Mouse (Mus musculus) CH12.LX (cell line): ENCODE measurements around the gene Phospho1. TPM values are rescaled to one million over a fixed set of nuclear protein-coding genes. Genes with fewer than 3 reads are reported as not detected.

Source experiments
- DNase-seq: peaks from one replicate; pipeline ENCODE4 v3.0.0-alpha.2; 2013; ENCODE audit errors: extremely low read depth
- H3K27ac ChIP-seq: 2 replicates; pipeline ENCODE4 v1.5.1; 2012; ENCODE audit warnings: low read depth, mild to moderate bottlenecking, control low read depth, moderate library complexity; ENCODE audit not compliant: insufficient read depth
- H3K27me3 ChIP-seq: replicated peaks from 2 replicates; pipeline ENCODE3; 2012; ENCODE audit warnings: inconsistent platforms
- H3K36me3 ChIP-seq, 2 experiments: replicated peaks in 1 of 2; 2 replicates each; pipeline versions ENCODE3 to v1.6.1; 2012; ENCODE audit warnings: inconsistent platforms in 1 of 2, low read length in 1 of 2, mild to moderate bottlenecking in 1 of 2, mixed read lengths in 1 of 2, moderate library complexity in 1 of 2; ENCODE audit not compliant: control insufficient read depth in 1 of 2, insufficient read depth in 1 of 2
- H3K4me1 ChIP-seq, 2 experiments: 2 replicates each; pipeline ENCODE4 v1.6.1; 2012; ENCODE audit warnings: inconsistent platforms in 1 of 2, moderate library complexity in 1 of 2; ENCODE audit not compliant: insufficient read depth in 2 of 2, control insufficient read depth in 1 of 2
- H3K4me2 ChIP-seq: 2 replicates; pipeline ENCODE4 v1.6.1; 2012; ENCODE audit warnings: low read depth, mild to moderate bottlenecking, control low read depth; ENCODE audit not compliant: poor library complexity, insufficient read depth, severe bottlenecking
- H3K4me3 ChIP-seq, 3 experiments: fragments of 150-350 bp in 1 of 3; sonication (generic) in 1 of 3; replicated peaks in 1 of 3; 2 replicates each; pipeline versions ENCODE3 to v1.5.1; 2011 to 2012; ENCODE audit warnings: low read depth in 2 of 3, low read length in 2 of 3, mild to moderate bottlenecking in 2 of 3, moderate library complexity in 2 of 3, control low read depth in 1 of 3, improper control_type of control experiment in 1 of 3, inconsistent platforms in 1 of 3, mixed read lengths in 1 of 3; ENCODE audit not compliant: poor library complexity in 1 of 3
- H3K79me2 ChIP-seq: replicated peaks from 2 replicates; pipeline ENCODE4 v1.6.1; 2012; ENCODE audit warnings: mild to moderate bottlenecking, moderate library complexity; ENCODE audit not compliant: control insufficient read depth, poor library complexity, insufficient read depth, severe bottlenecking; ENCODE audit errors: extremely low read depth
- H3K9ac ChIP-seq: 2 replicates; pipeline ENCODE4 v1.6.1; 2012; ENCODE audit warnings: low read depth, mild to moderate bottlenecking, control low read depth, moderate library complexity; ENCODE audit not compliant: insufficient read depth
- H3K9me3 ChIP-seq: replicated peaks from 2 replicates; pipeline ENCODE3; 2012; ENCODE audit warnings: low read length, inconsistent platforms, mixed read lengths
- BHLHE40 ChIP-seq: IDR thresholded peaks from 2 replicates; pipeline ENCODE4 v1.6.1; 2011; ENCODE audit warnings: mild to moderate bottlenecking, low read depth, low read length, improper control_type of control experiment
- CTCF ChIP-seq, 2 experiments: IDR thresholded peaks in 1 of 2; conservative IDR thresholded peaks in 1 of 2; 2 replicates each; pipeline ENCODE4 v1.5.1; 2011 to 2012; ENCODE audit warnings: low read depth in 2 of 2, low read length in 2 of 2, improper control_type of control experiment in 1 of 2, inconsistent platforms in 1 of 2, mild to moderate bottlenecking in 1 of 2, moderate library complexity in 1 of 2
- ELF1 ChIP-seq: IDR thresholded peaks from 2 replicates; pipeline ENCODE4 v1.6.1; 2014; ENCODE audit warnings: low read depth, mild to moderate bottlenecking, inconsistent platforms, low read length, improper control_type of control experiment
- EP300 ChIP-seq: IDR thresholded peaks from 2 replicates; pipeline ENCODE4 v1.6.1; 2011; ENCODE audit warnings: low read length, improper control_type of control experiment
- HCFC1 ChIP-seq: IDR thresholded peaks from 2 replicates; pipeline ENCODE4 v1.6.1; 2012; ENCODE audit warnings: low read depth, mild to moderate bottlenecking, inconsistent platforms, low read length, improper control_type of control experiment
- MAFK ChIP-seq: IDR thresholded peaks from 2 replicates; pipeline ENCODE4 v1.6.1; 2011; ENCODE audit warnings: low read length, improper control_type of control experiment; ENCODE audit not compliant: insufficient replicate concordance
- MEF2A ChIP-seq: IDR thresholded peaks from 2 replicates; pipeline ENCODE4 v1.6.1; 2014; ENCODE audit warnings: low read depth, mild to moderate bottlenecking, inconsistent platforms, low read length, improper control_type of control experiment, borderline replicate concordance
- MXI1 ChIP-seq: IDR thresholded peaks from 2 replicates; pipeline ENCODE4 v1.6.1; 2011; ENCODE audit warnings: mild to moderate bottlenecking, low read depth, low read length, improper control_type of control experiment
- NELFE ChIP-seq: IDR thresholded peaks from 2 replicates; pipeline ENCODE4 v1.6.1; 2011; ENCODE audit warnings: low read depth, low read length, improper control_type of control experiment
- PAX5 ChIP-seq: IDR thresholded peaks from 2 replicates; pipeline ENCODE4 v1.6.1; 2012; ENCODE audit warnings: low read length, inconsistent platforms, mixed read lengths
- POLR2A ChIP-seq: IDR thresholded peaks from 2 replicates; pipeline ENCODE4 v1.6.1; 2011; ENCODE audit warnings: low read depth, mild to moderate bottlenecking, improper control_type of control experiment, low read length
- POLR2AphosphoS2 ChIP-seq: IDR thresholded peaks from 2 replicates; pipeline ENCODE4 v1.6.1; 2011; ENCODE audit warnings: low read depth, low read length, improper control_type of control experiment
- RAD21 ChIP-seq: IDR thresholded peaks from 2 replicates; pipeline ENCODE4 v1.6.1; 2011; ENCODE audit warnings: low read depth, mild to moderate bottlenecking, low read length, improper control_type of control experiment, moderate library complexity
- SMC3 ChIP-seq: IDR thresholded peaks from 2 replicates; pipeline ENCODE4 v1.6.1; 2011; ENCODE audit warnings: low read depth, low read length, improper control_type of control experiment
- TBP ChIP-seq: conservative IDR thresholded peaks from 2 replicates; pipeline ENCODE4 v1.6.1; 2011; ENCODE audit warnings: low read depth, low read length, improper control_type of control experiment
- UBTF ChIP-seq: IDR thresholded peaks from 2 replicates; pipeline ENCODE4 v1.6.1; 2012; ENCODE audit warnings: low read depth, mild to moderate bottlenecking, inconsistent platforms, low read length, improper control_type of control experiment, moderate library complexity
- USF1 ChIP-seq: IDR thresholded peaks from 2 replicates; pipeline ENCODE4 v1.6.1; 2014; ENCODE audit warnings: low read depth, mild to moderate bottlenecking, inconsistent platforms, low read length, improper control_type of control experiment
- USF2 ChIP-seq: conservative IDR thresholded peaks from 2 replicates; pipeline ENCODE4 v1.6.1; 2011; ENCODE audit warnings: low read depth, low read length, improper control_type of control experiment
- ZC3H11A ChIP-seq: IDR thresholded peaks from 2 replicates; pipeline ENCODE4 v1.6.1; 2012; ENCODE audit warnings: low read depth, mild to moderate bottlenecking, inconsistent platforms, low read length, improper control_type of control experiment
- ZKSCAN1 ChIP-seq: IDR thresholded peaks from 2 replicates; pipeline ENCODE4 v1.6.1; 2012; ENCODE audit warnings: low read depth, inconsistent platforms, low read length, improper control_type of control experiment, borderline replicate concordance
- ZMIZ1 ChIP-seq: IDR thresholded peaks from 2 replicates; pipeline ENCODE4 v1.6.1; 2012; ENCODE audit warnings: low read depth, mild to moderate bottlenecking, inconsistent platforms, low read length, improper control_type of control experiment
- dilution Hi-C: fragments of 300-500 bp; cut with MboI; formaldehyde crosslinking; loops from 2 replicates; pipeline ENCODE4 v1.14.3; 2020; ENCODE audit warnings: low sequenced_read_pairs; ENCODE audit not compliant: extremely low pct_unique_long_range_greater_than_20kb, extremely low pct_ligation_motif_present
- in situ Hi-C: fragments of 300-500 bp; cut with MboI; formaldehyde crosslinking; loops from 3 replicates; pipeline ENCODE4 v1.14.3; 2019; ENCODE audit warnings: low sequenced_read_pairs, low pct_ligation_motif_present, low pct_unique_long_range_greater_than_20kb, mixed read lengths
- polyA plus RNA-seq: library from polyadenylated mRNA; unstranded; fragments of >175 nt; gene quantifications from 2 replicates; pipeline ENCODE4 v1.2.1, GENCODE M21; 2012; ENCODE audit warnings: low read depth; ENCODE audit not compliant: insufficient read length
- total RNA-seq, 2 experiments: library from RNA; depleted of rRNA; stranded (reverse); fragments of 300-350 nt in 1 of 2; fragments of >200 nt in 1 of 2; gene quantifications; 2 replicates each; pipeline ENCODE4 v1.2.3; 2012 to 2014

The Phospho1 gene
- total and polyA plus RNA-seq, 3 experiments, result 0.97 to 1.3 TPM; not detected in 1

DNA sequence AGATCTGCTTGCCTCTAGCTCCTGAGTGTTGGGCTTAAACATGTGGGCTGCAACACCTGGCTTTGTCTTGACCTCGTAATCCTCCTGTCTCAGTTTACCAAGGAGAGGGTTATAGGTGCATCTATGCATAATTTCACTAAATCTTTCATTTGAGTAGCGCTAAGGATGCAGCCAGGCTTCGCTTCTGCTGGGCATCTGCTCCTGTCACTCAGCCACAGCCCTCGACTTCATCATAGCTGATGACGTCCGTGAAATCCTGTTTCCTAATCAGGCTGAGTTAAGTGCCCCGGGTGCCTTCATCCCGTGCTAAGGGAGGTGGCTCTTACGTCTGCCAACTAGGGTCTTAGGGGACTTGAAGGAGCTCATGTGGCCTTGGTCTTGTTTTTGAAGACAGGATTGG, 40.3 kb upstream of the Phospho1 start:
- in situ Hi-C loops (loop anchor here (5.0 kb wide), 1 partner anchor 33 kb away; no protein-coding TSS in a partner anchor), dilution Hi-C loops (no loop called here)
- H3K9me3 ChIP-seq, result peaks cover 2% of the 10 kb centered on the region
- no peaks in the 10 kb centered on the region for H3K79me2 ChIP-seq
- H3K36me3 ChIP-seq, result no peaks in the 10 kb centered on the region
- H3K4me1 ChIP-seq, result no peaks in the 10 kb centered on the region
- H3K4me3 ChIP-seq, result no peak overlapping the region
- no peak overlapping the region for H3K9ac ChIP-seq
- no peaks in the 10 kb centered on the region for H3K27me3 ChIP-seq
- H3K27ac ChIP-seq, result no peak overlapping the region
- TF ChIP-seq USF2 (no peak), POLR2A (no peak), UBTF (no peak), BHLHE40 (no peak), MXI1 (no peak), POLR2AphosphoS2 (no peak), ELF1 (no peak), ZMIZ1 (no peak), NELFE (no peak), PAX5 (no peak), USF1 (no peak)
- no peak overlapping the region for H3K4me2 ChIP-seq
- no peak for DNase-seq

DNA sequence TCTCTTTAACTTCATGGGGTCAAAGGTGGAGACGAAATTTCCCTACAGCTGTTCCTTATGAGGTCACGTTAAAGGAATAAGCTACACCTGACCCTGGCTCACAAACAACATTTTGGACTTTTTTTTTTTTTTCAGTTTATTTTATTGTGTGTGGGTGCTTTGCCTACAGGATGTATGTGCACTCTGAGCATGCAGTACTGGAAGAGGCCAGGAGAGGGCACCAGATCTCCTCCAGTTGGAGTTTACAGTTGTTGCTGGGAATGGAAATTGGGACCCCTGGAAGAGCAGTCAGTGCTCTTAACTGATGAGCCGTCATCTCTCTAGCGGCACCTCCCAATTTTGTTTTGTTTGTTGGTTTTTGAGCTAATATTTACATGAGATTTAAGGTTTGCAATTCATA, 38.6 kb upstream of the Phospho1 start:
- DNase-seq, result peak; percentile 26
- Histone ChIP-seq H3K27me3 (no peaks in the 10 kb centered on the region), H3K9ac (no peak overlapping the region), H3K79me2 (no peaks in the 10 kb centered on the region), H3K4me3 (no peak overlapping the region)
- in situ Hi-C loops, result no loop called here
- dilution Hi-C loops, result no loop called here
- TF ChIP-seq RAD21 (peak; percentile 48), MAFK (no peak), SMC3 (peak; percentile 24), CTCF (conservative IDR thresholded peaks at IDR 0.05 in 1 of 2, IDR thresholded peaks at IDR 0.05 in 1 of 2; ENCODE audit: low read depth in 2 of 2, low read length in 2 of 2) (peak; percentile 58 to 64)
- TF ChIP-seq, all 38 proteins: peak for 3
- no peak overlapping the region for H3K4me2 ChIP-seq
- H3K36me3 ChIP-seq, result no peaks in the 10 kb centered on the region
- no peak overlapping the region for H3K27ac ChIP-seq
- no peaks in the 10 kb centered on the region for H3K4me1 ChIP-seq
- peaks cover 2% of the 10 kb centered on the region for H3K9me3 ChIP-seq

DNA sequence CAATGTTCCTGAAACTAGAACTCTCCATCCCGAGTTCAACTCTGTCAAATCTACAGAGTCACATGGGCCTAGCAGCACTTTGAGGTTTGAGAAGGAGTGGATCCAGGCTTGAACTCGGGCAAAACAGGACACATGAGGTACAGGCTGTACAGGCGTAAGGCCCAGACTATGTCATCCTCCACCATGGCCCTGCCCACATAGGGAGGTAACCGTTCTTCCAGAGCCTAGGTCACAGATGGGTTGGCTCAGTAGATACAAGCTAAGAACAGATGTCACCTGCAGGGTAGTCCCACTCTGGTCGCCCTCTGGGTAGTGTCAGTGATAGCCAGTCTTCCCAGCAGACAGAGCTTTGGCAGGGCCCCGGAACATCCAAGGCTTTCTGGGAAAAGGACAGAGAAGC, 37.8 kb upstream of the Phospho1 start:
- DNase-seq, result no peak
- TF ChIP-seq HCFC1 (no peak), EP300 (no peak), MXI1 (no peak), ZKSCAN1 (no peak), MEF2A (no peak), BHLHE40 (no peak), TBP (no peak), ZC3H11A (no peak)
- Histone ChIP-seq H3K27ac (no peak overlapping the region), H3K36me3 (no peaks in the 10 kb centered on the region), H3K27me3 (no peaks in the 10 kb centered on the region), H3K4me1 (no peaks in the 10 kb centered on the region), H3K79me2 (no peaks in the 10 kb centered on the region), H3K4me3 (no peak overlapping the region), H3K9me3 (peaks cover 2% of the 10 kb centered on the region), H3K4me2 (no peak overlapping the region), H3K9ac (no peak overlapping the region)
- in situ Hi-C loops, result no loop called here
- dilution Hi-C loops, result no loop called here
